Mouse (Mus musculus) myocyte (in vitro differentiated cells): ENCODE results near the gene Alkbh3. TPM values are rescaled to one million over a fixed set of nuclear protein-coding genes. Genes with fewer than 3 reads are reported as not detected.

Source experiments
- H3K27me3 ChIP-seq: one replicate; pipeline ENCODE4 v1.6.1; 2011; ENCODE audit not compliant: control insufficient read depth, insufficient read depth, insufficient read length
- H3K36me3 ChIP-seq: one replicate; pipeline ENCODE4 v1.6.1; 2011; ENCODE audit not compliant: control insufficient read depth, insufficient read depth
- H3K4me2 ChIP-seq: one replicate; pipeline ENCODE4 v1.6.1; 2011; ENCODE audit warnings: low read depth, control low read depth
- H3K4me3 ChIP-seq: one replicate; pipeline ENCODE4 v1.5.1; 2011; ENCODE audit warnings: mild to moderate bottlenecking, control low read depth, moderate library complexity
- H3K79me2 ChIP-seq: one replicate; pipeline ENCODE4 v1.6.1; 2011; ENCODE audit not compliant: control insufficient read depth, insufficient read depth
- H3ac ChIP-seq: one replicate; pipeline ENCODE4 v1.6.1; 2011; ENCODE audit not compliant: control insufficient read depth, insufficient read length
- CEBPB ChIP-seq: IDR thresholded peaks from 2 replicates; pipeline ENCODE4 v1.6.1; 2011; ENCODE audit warnings: mild to moderate bottlenecking, moderate library complexity; ENCODE audit not compliant: poor library complexity, insufficient read depth, severe bottlenecking
- E2F4 ChIP-seq: IDR thresholded peaks from one replicate; pipeline ENCODE4 v1.6.1; 2011; ENCODE audit warnings: mild to moderate bottlenecking, control low read depth, moderate library complexity; ENCODE audit not compliant: insufficient read depth
- MAX ChIP-seq: IDR thresholded peaks from one replicate; pipeline ENCODE4 v1.6.1; 2011; ENCODE audit warnings: low read depth, mild to moderate bottlenecking, control low read depth
- MYOD1 ChIP-seq, 3 experiments: IDR thresholded peaks; one replicate each; pipeline ENCODE4 v1.6.1; 2011; ENCODE audit warnings: control low read depth in 2 of 3, low read depth in 2 of 3, mild to moderate bottlenecking in 2 of 3, moderate library complexity in 1 of 3; ENCODE audit not compliant: insufficient read length in 2 of 3, control insufficient read depth in 1 of 3
- MYOG ChIP-seq, 3 experiments: IDR thresholded peaks; one replicate each; pipeline ENCODE4 v1.6.1; 2011; ENCODE audit warnings: control low read depth in 2 of 3, low read depth in 2 of 3, mild to moderate bottlenecking in 2 of 3; ENCODE audit not compliant: insufficient read length in 2 of 3, control insufficient read depth in 1 of 3, insufficient read depth in 1 of 3
- POLR2A ChIP-seq: IDR thresholded peaks from one replicate; pipeline ENCODE4 v1.6.1; 2011; ENCODE audit warnings: low read depth, mild to moderate bottlenecking, control low read depth, moderate library complexity; ENCODE audit not compliant: insufficient read length
- POLR2AphosphoS2 ChIP-seq: IDR thresholded peaks from one replicate; pipeline ENCODE4 v1.6.1; 2011; ENCODE audit warnings: low read depth, control low read depth; ENCODE audit not compliant: insufficient read length
- REST ChIP-seq: IDR thresholded peaks from one replicate; pipeline ENCODE4 v1.6.1; 2011; ENCODE audit warnings: mild to moderate bottlenecking, control low read depth, moderate library complexity; ENCODE audit not compliant: insufficient read depth, insufficient read length
- SRF ChIP-seq: IDR thresholded peaks from one replicate; pipeline ENCODE4 v1.6.1; 2011; ENCODE audit warnings: low read depth; ENCODE audit not compliant: control insufficient read depth, insufficient read length
- TCF12 ChIP-seq: IDR thresholded peaks from one replicate; pipeline ENCODE4 v1.6.1; 2011; ENCODE audit warnings: mild to moderate bottlenecking, control low read depth; ENCODE audit not compliant: poor library complexity, insufficient read depth, severe bottlenecking
- TCF3 ChIP-seq: IDR thresholded peaks from one replicate; pipeline ENCODE4 v1.6.1; 2011; ENCODE audit warnings: low read depth, control low read depth; ENCODE audit not compliant: insufficient read length
- USF1 ChIP-seq: IDR thresholded peaks from one replicate; pipeline ENCODE4 v1.6.1; 2011; ENCODE audit warnings: low read depth, mild to moderate bottlenecking, control low read depth, moderate library complexity
- polyA plus RNA-seq: library from polyadenylated mRNA; unstranded; fragments of >200 nt; fragmentation: generic; extraction: Trizol; gene quantifications from one replicate; pipeline ENCODE4 v1.2.1, GENCODE M21; 2012; ENCODE audit warnings: missing spikeins

Gene Alkbh3
- polyA plus RNA-seq, 1 experiment: 87.8 TPM

DNA sequence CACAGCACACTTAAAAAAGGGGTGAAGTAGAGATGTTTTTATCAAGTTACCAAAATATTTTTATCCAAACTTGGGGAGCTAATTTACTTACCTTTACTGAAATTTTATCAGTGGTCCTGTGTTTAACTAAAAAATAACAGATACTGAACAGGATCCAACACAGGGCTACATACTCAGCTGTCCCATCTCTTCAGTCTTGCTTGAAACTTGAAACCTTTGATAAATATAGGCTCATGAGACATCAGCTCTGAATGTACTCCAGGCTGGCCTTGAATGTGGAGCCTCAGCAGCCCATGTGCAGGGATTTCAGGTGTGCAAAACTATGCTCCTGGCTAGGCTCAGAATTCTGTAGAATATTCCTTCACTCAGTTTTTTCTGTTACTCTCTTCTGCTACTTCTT, 20.0 kb upstream of the Alkbh3 start:
- no peak overlapping the region for H3K4me2 ChIP-seq
- no peak overlapping the region for H3K4me3 ChIP-seq
- H3K27me3 ChIP-seq: no peaks in the 10 kb centered on the region
- peaks cover 15% of the 10 kb centered on the region for H3K36me3 ChIP-seq
- H3K79me2 ChIP-seq: no peaks in the 10 kb centered on the region
- H3ac ChIP-seq: no peak overlapping the region
- peak; percentile 36 for TF ChIP-seq TCF12
- no peak for TF ChIP-seq REST
- TF ChIP-seq CEBPB: no peak
- TF ChIP-seq USF1: no peak
- TF ChIP-seq POLR2AphosphoS2: no peak
- peak; percentile 65 to 96 (median 69) for TF ChIP-seq MYOD1 (IDR thresholded peaks at IDR 0.05; ENCODE audit: control insufficient read depth in 1 of 3, insufficient read length in 2 of 3, low read depth in 2 of 3)
- TF ChIP-seq MYOG (IDR thresholded peaks at IDR 0.05; ENCODE audit: control insufficient read depth in 1 of 3, insufficient read depth in 1 of 3, insufficient read length in 2 of 3, low read depth in 2 of 3): peak in 1 of 3 experiments; percentile 39

DNA sequence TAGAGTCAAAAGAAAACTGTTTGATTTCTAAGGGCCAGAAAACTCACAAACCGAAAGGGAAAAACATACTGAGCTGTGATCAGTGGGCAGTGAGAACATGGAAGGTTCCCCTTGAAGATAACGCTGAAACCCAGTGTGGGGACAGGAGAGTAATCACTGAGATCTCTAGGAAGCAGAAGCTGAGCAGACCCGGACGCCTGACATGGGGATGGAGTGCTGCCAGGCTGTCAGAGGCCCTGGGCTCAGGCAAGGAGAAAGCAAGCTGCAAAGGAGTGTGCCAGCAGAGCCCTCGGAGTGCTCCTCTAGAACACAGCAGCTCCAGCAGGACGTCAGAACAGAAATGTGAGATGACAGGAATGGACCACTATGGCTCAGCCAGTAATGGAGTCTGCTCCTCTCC, 14.0 kb upstream of the Alkbh3 start:
- H3K4me3 ChIP-seq: no peak overlapping the region
- H3ac ChIP-seq: no peak overlapping the region
- H3K79me2 ChIP-seq: no peaks in the 10 kb centered on the region
- H3K27me3 ChIP-seq: no peaks in the 10 kb centered on the region
- no peaks in the 10 kb centered on the region for H3K36me3 ChIP-seq
- no peak overlapping the region for H3K4me2 ChIP-seq
- no peak for TF ChIP-seq TCF12
- no peak for TF ChIP-seq E2F4
- no peak for TF ChIP-seq TCF3
- TF ChIP-seq MAX: no peak
- TF ChIP-seq POLR2AphosphoS2: no peak

DNA sequence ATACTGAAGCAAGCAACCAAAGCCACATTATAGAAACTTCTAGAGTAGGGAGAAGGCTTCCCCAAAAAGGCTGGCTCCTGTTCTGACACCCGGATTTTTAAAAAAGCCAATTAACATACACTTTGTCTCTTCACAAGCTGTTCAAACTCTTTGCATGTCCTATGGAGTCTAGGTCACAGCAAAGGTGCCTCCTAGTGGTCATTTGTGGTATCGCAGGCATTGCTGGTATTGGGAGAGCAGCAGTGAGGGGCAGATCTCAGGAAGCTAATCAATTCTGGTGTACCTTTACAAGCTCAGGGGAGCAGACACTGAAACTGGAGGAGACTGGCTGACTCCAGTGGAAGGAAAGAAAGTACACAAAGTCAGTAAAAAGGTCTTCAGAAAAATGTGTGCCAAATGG, 8.3 kb downstream of the Alkbh3 start:
- no peak overlapping the region for H3K4me3 ChIP-seq
- H3K27me3 ChIP-seq: no peaks in the 10 kb centered on the region
- no peaks in the 10 kb centered on the region for H3K79me2 ChIP-seq
- peaks cover 51% of the 10 kb centered on the region for H3K36me3 ChIP-seq
- no peak for TF ChIP-seq POLR2A
- TF ChIP-seq MYOG (IDR thresholded peaks at IDR 0.05; ENCODE audit: control insufficient read depth in 1 of 3, insufficient read depth in 1 of 3, insufficient read length in 2 of 3, low read depth in 2 of 3): no peak
- TF ChIP-seq MYOD1 (IDR thresholded peaks at IDR 0.05; ENCODE audit: control insufficient read depth in 1 of 3, insufficient read length in 2 of 3, low read depth in 2 of 3): no peak
- no peak for TF ChIP-seq USF1
- TF ChIP-seq POLR2AphosphoS2: no peak
- TF ChIP-seq SRF: no peak
- TF ChIP-seq CEBPB: no peak
- TF ChIP-seq TCF3: no peak
- no peak overlapping the region for H3ac ChIP-seq
- H3K4me2 ChIP-seq: no peak overlapping the region

DNA sequence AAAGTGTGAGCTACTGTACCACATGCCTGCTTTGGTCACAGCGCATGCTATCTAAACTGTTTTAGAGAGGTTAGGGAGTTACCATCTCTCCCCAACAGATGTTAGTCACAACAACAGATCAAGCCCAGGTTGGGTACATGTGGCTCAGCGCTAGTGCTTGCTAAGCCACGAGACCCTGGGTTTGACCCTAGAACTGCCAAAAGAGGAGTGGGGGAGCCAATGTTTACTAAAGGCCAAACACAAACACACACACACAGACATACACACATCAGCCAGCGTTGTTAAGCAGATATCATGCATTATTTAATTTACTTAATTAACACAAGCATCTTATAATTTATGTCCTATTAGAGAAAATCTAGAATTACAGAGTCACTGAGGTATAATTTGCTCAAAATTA, 8.7 kb downstream of the Alkbh3 start:
- H3K79me2 ChIP-seq: no peaks in the 10 kb centered on the region
- no peak overlapping the region for H3ac ChIP-seq
- H3K27me3 ChIP-seq: no peaks in the 10 kb centered on the region
- TF ChIP-seq POLR2AphosphoS2 (no peak), MAX (no peak), TCF12 (no peak), REST (no peak), TCF3 (no peak), USF1 (no peak), SRF (no peak), CEBPB (no peak), MYOD1 (IDR thresholded peaks at IDR 0.05; ENCODE audit: control insufficient read depth in 1 of 3, insufficient read length in 2 of 3, low read depth in 2 of 3) (no peak), MYOG (IDR thresholded peaks at IDR 0.05; ENCODE audit: control insufficient read depth in 1 of 3, insufficient read depth in 1 of 3, insufficient read length in 2 of 3, low read depth in 2 of 3) (no peak), E2F4 (no peak), POLR2A (no peak)
- no peak overlapping the region for H3K4me3 ChIP-seq
- peaks cover 48% of the 10 kb centered on the region for H3K36me3 ChIP-seq
- H3K4me2 ChIP-seq: no peak overlapping the region

DNA sequence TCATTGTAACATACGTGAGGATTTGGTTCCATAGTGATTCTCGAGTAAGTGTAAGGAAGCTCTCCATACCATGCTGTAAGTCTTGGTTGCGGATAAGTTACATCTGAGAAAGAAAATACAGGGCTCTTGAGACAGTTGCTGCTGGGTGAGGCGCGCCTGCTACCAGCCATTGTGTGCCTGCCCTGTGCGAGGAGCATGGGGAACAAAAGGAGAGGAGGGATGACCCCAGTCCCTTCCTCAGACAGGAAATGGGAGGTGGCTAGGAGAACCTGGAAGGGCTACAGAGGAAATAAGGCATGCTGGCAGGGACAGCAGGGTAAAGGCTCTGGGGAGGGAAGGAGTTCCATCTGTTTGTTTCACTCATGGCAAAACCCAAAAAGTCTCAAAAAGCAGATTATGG, 9.2 kb downstream of the Alkbh3 start:
- Histone ChIP-seq H3K4me3 (no peak overlapping the region), H3K79me2 (no peaks in the 10 kb centered on the region), H3K36me3 (peaks cover 46% of the 10 kb centered on the region), H3K4me2 (no peak overlapping the region), H3K27me3 (no peaks in the 10 kb centered on the region), H3ac (no peak overlapping the region)
- no peak for TF ChIP-seq MAX
- no peak for TF ChIP-seq REST
- TF ChIP-seq E2F4: no peak
- no peak for TF ChIP-seq TCF3
- TF ChIP-seq POLR2A: no peak
- no peak for TF ChIP-seq USF1
- TF ChIP-seq MYOD1 (IDR thresholded peaks at IDR 0.05; ENCODE audit: control insufficient read depth in 1 of 3, insufficient read length in 2 of 3, low read depth in 2 of 3): no peak
- TF ChIP-seq CEBPB: no peak
- TF ChIP-seq TCF12: no peak
- TF ChIP-seq POLR2AphosphoS2: no peak
- no peak for TF ChIP-seq SRF
- TF ChIP-seq MYOG (IDR thresholded peaks at IDR 0.05; ENCODE audit: control insufficient read depth in 1 of 3, insufficient read depth in 1 of 3, insufficient read length in 2 of 3, low read depth in 2 of 3): no peak

DNA sequence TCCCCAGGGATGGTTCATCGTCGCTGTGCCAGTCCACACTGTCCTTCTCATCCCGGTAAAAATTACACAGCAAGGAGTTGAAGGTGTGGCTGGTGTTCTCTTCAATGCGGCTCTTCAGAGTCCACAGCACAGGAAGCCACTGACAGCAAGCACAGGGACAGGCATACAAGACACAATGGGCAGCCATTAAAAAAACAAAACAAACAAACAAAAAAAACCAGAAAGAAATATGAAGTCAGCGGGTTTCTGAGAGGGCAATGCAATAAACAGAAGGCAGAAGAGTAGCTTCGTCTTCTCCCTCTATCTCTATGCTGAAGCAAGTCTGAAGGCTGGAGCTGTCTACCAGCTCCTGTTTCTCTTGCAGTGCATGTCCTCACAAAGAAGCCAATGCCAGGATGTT, 14.4 kb downstream of the Alkbh3 start, which contains the start of gene Gm27027:
Gene Gm27027, minus strand, starts transcription at position 101 of the 400 bp plus-strand sequence.
- Histone ChIP-seq H3K36me3 (peaks cover 33% of the 10 kb centered on the region), H3K27me3 (no peaks in the 10 kb centered on the region), H3K79me2 (no peaks in the 10 kb centered on the region), H3K4me2 (no peak within 1 kb of the TSS), H3ac (no peak within 1 kb of the TSS), H3K4me3 (no peak within 1 kb of the TSS)
- TF ChIP-seq E2F4: no peak
- no peak for TF ChIP-seq SRF
- TF ChIP-seq POLR2AphosphoS2: no peak
- TF ChIP-seq TCF12: no peak
- TF ChIP-seq USF1: no peak
- no peak for TF ChIP-seq REST
- TF ChIP-seq POLR2A: no peak
- no peak for TF ChIP-seq MYOG (IDR thresholded peaks at IDR 0.05; ENCODE audit: control insufficient read depth in 1 of 3, insufficient read depth in 1 of 3, insufficient read length in 2 of 3, low read depth in 2 of 3)
- TF ChIP-seq TCF3: no peak
- TF ChIP-seq MYOD1 (IDR thresholded peaks at IDR 0.05; ENCODE audit: control insufficient read depth in 1 of 3, insufficient read length in 2 of 3, low read depth in 2 of 3): no peak
- no peak for TF ChIP-seq CEBPB
- TF ChIP-seq MAX: no peak
